Mouse (Mus musculus) midbrain, embryonic 12.5 days (tissue): Measurements from ENCODE around the gene Eif2ak3. TPM values are rescaled to one million over a fixed set of nuclear protein-coding genes. Genes with fewer than 3 reads are reported as not detected.

Experiments
- ATAC-seq: fragments of 200-750 bp; cut with Nextera tagmentation; 2 replicates; pipeline ENCODE4 v1.8.0; 2017; ENCODE audit warnings: low read depth, moderate TSS enrichment, moderate library complexity; ENCODE audit not compliant: low FRiP score
- H3K27ac ChIP-seq: fragments of 300-500 bp; sonication (generic); replicated peaks from 2 replicates; pipeline ENCODE4 v1.5.1; 2016; ENCODE audit warnings: mild to moderate bottlenecking
- H3K27me3 ChIP-seq: fragments of 300-500 bp; sonication (generic); 2 replicates; pipeline ENCODE4 v1.6.1; 2016; ENCODE audit warnings: mild to moderate bottlenecking
- H3K36me3 ChIP-seq: fragments of 300-500 bp; sonication (generic); 2 replicates; pipeline ENCODE4 v1.6.1; 2016
- H3K4me1 ChIP-seq: fragments of 300-500 bp; sonication (generic); 2 replicates; pipeline ENCODE4 v1.6.1; 2016
- H3K4me2 ChIP-seq: fragments of 300-500 bp; sonication (generic); replicated peaks from 2 replicates; pipeline ENCODE4 v1.6.1; 2016; ENCODE audit warnings: mild to moderate bottlenecking, moderate library complexity
- H3K4me3 ChIP-seq: fragments of 300-500 bp; sonication (generic); 2 replicates; pipeline ENCODE4 v1.5.1; 2016; ENCODE audit warnings: mild to moderate bottlenecking
- H3K9ac ChIP-seq: fragments of 300-500 bp; sonication (generic); replicated peaks from 2 replicates; pipeline ENCODE4 v1.6.1; 2016; ENCODE audit warnings: mild to moderate bottlenecking, moderate library complexity
- H3K9me3 ChIP-seq: fragments of 300-500 bp; sonication (generic); 2 replicates; pipeline ENCODE4 v1.6.1; 2016; ENCODE audit warnings: mild to moderate bottlenecking
- WGBS: fragments of 180-500 bp; shearing (Covaris S2); methylation state at CpG from one replicate; pipeline ENCODE4 v1.1.7; 2016; 5-methylcytosine and 5-hydroxymethylcytosine counted together
- polyA plus RNA-seq: library from polyadenylated mRNA; unstranded; fragments of >200 nt; fragmentation: Nextera tagmentation; extraction: Ambion mirVana; gene quantifications from 2 replicates; pipeline ENCODE4 v1.2.1, GENCODE M21; 2016

Eif2ak3 gene
- polyA plus RNA-seq, 1 experiment from 2014 or later = 14.4 TPM

GRCm38 (mm10) chr6:70911668-70912395 is 67.5 kb downstream of the Eif2ak3 start:
- Histone ChIP-seq H3K4me3 (no peak overlapping the region), H3K27ac (no peak overlapping the region), H3K36me3 (0 out of 2 replicates have a peak, but pooled peaks cover 1% of the 10 kb centered on the region), H3K9ac (no peak overlapping the region), H3K4me2 (peak overlapping the region; percentile 25; the same call in 1 of the 2 replicates), H3K4me1 (peaks cover 10% of the 10 kb centered on the region; the same call in 1 of the 2 replicates), H3K9me3 (no peaks in the 10 kb centered on the region), H3K27me3 (peaks cover 11% of the 10 kb centered on the region)
- ATAC-seq = no peak
- 14% methylated on average over 20 of the region's 20 CpGs for WGBS

GRCm38 (mm10) chr6:70912396-70912765 is 68.1 kb downstream of the Eif2ak3 start:
- 75% methylated on average over 7 of the region's 7 CpGs for WGBS
- Histone ChIP-seq H3K27me3 (peaks cover 11% of the 10 kb centered on the region), H3K4me3 (no peak overlapping the region), H3K36me3 (no peaks in the 10 kb centered on the region), H3K4me1 (peaks cover 10% of the 10 kb centered on the region; the same call in 1 of the 2 replicates), H3K9me3 (no peaks in the 10 kb centered on the region), H3K9ac (no peak overlapping the region), H3K27ac (no peak overlapping the region), H3K4me2 (peak overlapping the region; percentile 25; the same call in 1 of the 2 replicates)
- ATAC-seq = no peak

- H3K9ac ChIP-seq = no peak within 1 kb of the TSS
- H3K4me2 ChIP-seq = no peak within 1 kb of the TSS
- ATAC-seq = no peak
- no peaks in the 10 kb centered on the region; the same call in 1 of the 2 replicates for H3K27me3 ChIP-seq
- no peak within 1 kb of the TSS for H3K4me3 ChIP-seq
- H3K36me3 ChIP-seq = no peaks in the 10 kb centered on the region
- WGBS = 89% methylated on average over 3 of the region's 3 CpGs
- no peak within 1 kb of the TSS for H3K27ac ChIP-seq
- H3K4me1 ChIP-seq = peaks cover 10% of the 10 kb centered on the region
- H3K9me3 ChIP-seq = no peaks in the 10 kb centered on the region
Measured at GRCm38 (mm10) chr6:70918827-70919226, 74.5 kb downstream of the Eif2ak3 start, which contains the start of gene Tex37. Gene Tex37, minus strand, starts transcription at chr6:70918927.

GRCm38 (mm10) chr6:70921274-70922074 is 77.2 kb downstream of the Eif2ak3 start:
- H3K36me3 ChIP-seq = no peaks in the 10 kb centered on the region
- WGBS = 2% methylated on average over 22 of the region's 22 CpGs
- H3K27ac ChIP-seq = 0 out of 2 replicates have a peak overlapping the region, but pooled peaks have one; percentile 49
- H3K9ac ChIP-seq = peak overlapping the region; percentile 50
- ATAC-seq = peak; percentile 80
- peak overlapping the region; percentile 51 for H3K4me2 ChIP-seq
- H3K4me1 ChIP-seq = peaks cover 10% of the 10 kb centered on the region
- H3K9me3 ChIP-seq = no peaks in the 10 kb centered on the region
- no peaks in the 10 kb centered on the region; the same call in 1 of the 2 replicates for H3K27me3 ChIP-seq
- peak overlapping the region; percentile 25 for H3K4me3 ChIP-seq

- H3K27me3 ChIP-seq = no peaks in the 10 kb centered on the region
- no peaks in the 10 kb centered on the region for H3K4me1 ChIP-seq
- H3K27ac ChIP-seq = no peak overlapping the region
- no peak overlapping the region for H3K4me2 ChIP-seq
- no peak overlapping the region for H3K9ac ChIP-seq
- WGBS = 88% methylated on average over 2 of the region's 2 CpGs
- H3K4me3 ChIP-seq = no peak overlapping the region
- no peaks in the 10 kb centered on the region for H3K36me3 ChIP-seq
- no peaks in the 10 kb centered on the region for H3K9me3 ChIP-seq
- no peak for ATAC-seq
Measured at GRCm38 (mm10) chr6:70931801-70932200, 87.5 kb downstream of the Eif2ak3 start.

- Histone ChIP-seq H3K27me3 (peaks cover 51% of the 10 kb centered on the region), H3K9me3 (no peaks in the 10 kb centered on the region), H3K4me3 (no peak overlapping the region), H3K4me2 (no peak overlapping the region), H3K36me3 (no peaks in the 10 kb centered on the region), H3K4me1 (peaks cover 14% of the 10 kb centered on the region), H3K9ac (no peak overlapping the region), H3K27ac (no peak overlapping the region)
- 65% methylated on average over 7 of the region's 7 CpGs for WGBS
- ATAC-seq = no peak
Measured at GRCm38 (mm10) chr6:70953274-70953673, 109.0 kb downstream of the Eif2ak3 start.

GRCm38 (mm10) chr6:70954040-70954439 is 109.7 kb downstream of the Eif2ak3 start:
- Histone ChIP-seq H3K9ac (no peak overlapping the region), H3K27ac (no peak overlapping the region), H3K4me3 (no peak overlapping the region), H3K4me1 (peaks cover 14% of the 10 kb centered on the region), H3K27me3 (peaks cover 57% of the 10 kb centered on the region), H3K36me3 (no peaks in the 10 kb centered on the region), H3K9me3 (no peaks in the 10 kb centered on the region), H3K4me2 (no peak overlapping the region)
- no peak for ATAC-seq
- WGBS = 10% methylated on average over 6 of the region's 6 CpGs

Other genes starting within 250 kb of the Eif2ak3 start
- 2.4 and 3.9 TPM in 2 replicates for gene Rpia, start 52.3 kb upstream of the Eif2ak3 start, polyA plus RNA-seq
- not detected in 2 replicates for gene Tex37, start 74.4 kb downstream of the Eif2ak3 start, polyA plus RNA-seq
- gene Foxi3, start 112.0 kb downstream of the Eif2ak3 start, polyA plus RNA-seq = not detected in 2 replicates